Mouse (Mus musculus) E14TG2a.4 (cell line): Measurements from ENCODE around the gene Garnl3.

ENCODE experiments used
- CTCF ChIP-seq: conservative IDR thresholded peaks from 2 replicates; pipeline ENCODE4 v1.5.1; 2014; ENCODE audit warnings: low read length
- NANOG ChIP-seq: IDR thresholded peaks from 2 replicates; pipeline ENCODE4 v1.6.1; 2014; ENCODE audit warnings: borderline replicate concordance, low read length, mixed read lengths

GRCm38 (mm10) chr2:32997081-32997480 is 134.4 kb downstream of the Garnl3 start:
- TF ChIP-seq CTCF: no peak
- TF ChIP-seq NANOG: no peak
